Mouse (Mus musculus) liver, postnatal 0 days (tissue): Measurements from ENCODE around the gene Flcn. TPM values are rescaled to one million over a fixed set of nuclear protein-coding genes. Genes with fewer than 3 reads are reported as not detected.

Experiments
- ATAC-seq: fragments of 200-750 bp; cut with Nextera tagmentation; 2 replicates; pipeline ENCODE4 v1.8.0; 2017; ENCODE audit warnings: mild to moderate bottlenecking, moderate library complexity
- DNase-seq: peaks from one replicate; pipeline ENCODE4 v3.0.0-alpha.2; 2016
- H3K27ac ChIP-seq: fragments of 300-500 bp; sonication (generic); 2 replicates; pipeline ENCODE4 v1.5.1; 2014; ENCODE audit warnings: antibody characterized with exemption, moderate library complexity, mild to moderate bottlenecking, low read depth
- H3K27me3 ChIP-seq: fragments of 300-500 bp; sonication (generic); 2 replicates; pipeline ENCODE4 v1.6.1; 2014; ENCODE audit warnings: low read length, control low read depth, mixed read lengths; ENCODE audit not compliant: insufficient read depth
- H3K36me3 ChIP-seq: fragments of 300-500 bp; sonication (generic); replicated peaks from 2 replicates; pipeline ENCODE4 v1.6.1; 2014; ENCODE audit warnings: mild to moderate bottlenecking, control low read depth, low read length, moderate library complexity, mixed read lengths; ENCODE audit not compliant: insufficient read depth
- H3K4me1 ChIP-seq: fragments of 300-500 bp; sonication (generic); 2 replicates; pipeline ENCODE4 v1.6.1; 2014; ENCODE audit warnings: antibody characterized with exemption, mild to moderate bottlenecking, control low read depth; ENCODE audit not compliant: insufficient read depth
- H3K4me2 ChIP-seq: fragments of 300-500 bp; sonication (generic); 2 replicates; pipeline ENCODE4 v1.6.1; 2014; ENCODE audit warnings: low read depth, mild to moderate bottlenecking, low read length, moderate library complexity, mixed read lengths
- H3K4me3 ChIP-seq: fragments of 300-500 bp; sonication (generic); 2 replicates; pipeline ENCODE4 v1.5.1; 2014; ENCODE audit warnings: low read depth, low read length
- H3K9ac ChIP-seq: fragments of 300-500 bp; sonication (generic); replicated peaks from 2 replicates; pipeline ENCODE4 v1.6.1; 2014; ENCODE audit warnings: mild to moderate bottlenecking, moderate library complexity
- H3K9me3 ChIP-seq: fragments of 300-500 bp; sonication (generic); 2 replicates; pipeline ENCODE4 v1.6.1; 2016; ENCODE audit warnings: mild to moderate bottlenecking, control low read depth, low read length, mixed read lengths
- CTCF ChIP-seq: sonication (generic); IDR thresholded peaks from 2 replicates; pipeline ENCODE4 v1.5.1; 2016; ENCODE audit warnings: antibody characterized with exemption, low read depth
- EP300 ChIP-seq: IDR thresholded peaks from 2 replicates; pipeline ENCODE4 v1.6.1; 2016; ENCODE audit warnings: antibody characterized with exemption, low read depth, mild to moderate bottlenecking
- WGBS: fragments of 180-500 bp; shearing (Covaris S2); extraction: QIAGEN DNeasy Blood & Tissue Kit; methylation state at CpG from one replicate; pipeline ENCODE4 v1.1.7; 2014; ENCODE audit not compliant: insufficient replicate concordance; 5-methylcytosine and 5-hydroxymethylcytosine counted together
- polyA plus RNA-seq: library from polyadenylated mRNA; unstranded; fragments of >200 nt; fragmentation: Nextera tagmentation; extraction: Ambion mirVana; gene quantifications from 2 replicates; pipeline ENCODE4 v1.2.1, GENCODE M21; 2015

Gene Flcn
- polyA plus RNA-seq, 1 experiment from 2014 or later = 13.9 TPM

DNA sequence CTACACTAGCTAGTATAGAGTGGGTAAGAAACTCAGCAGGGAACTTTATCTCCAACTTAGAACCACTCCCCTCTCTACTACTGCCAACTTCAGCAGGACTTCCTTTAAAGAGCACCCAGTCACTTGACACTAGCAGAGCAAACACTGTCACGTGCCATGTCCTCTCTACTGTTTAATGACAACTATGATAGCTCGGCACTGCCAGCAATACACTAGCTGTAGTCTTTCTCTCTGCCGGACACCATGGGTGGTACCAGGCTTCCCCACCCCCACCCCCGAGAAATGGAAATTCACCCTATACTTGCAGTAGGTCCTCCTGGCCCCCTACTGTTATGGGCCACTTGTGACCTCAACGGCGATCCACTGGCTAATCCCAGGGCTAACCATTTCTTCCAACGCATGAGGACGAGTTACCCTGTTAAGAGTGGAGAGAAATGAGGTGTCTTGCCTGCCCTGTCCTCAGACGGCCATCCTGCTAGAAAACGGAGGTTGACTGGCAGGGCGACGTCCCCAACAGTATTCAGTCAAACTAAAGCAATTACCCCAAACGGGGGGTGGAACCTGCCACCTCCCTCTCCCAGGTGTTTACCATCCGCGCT lies 646 bp downstream of the Flcn start:
- Histone ChIP-seq H3K9ac (peak overlapping the region; percentile 86), H3K4me2 (peak overlapping the region; percentile 86), H3K9me3 (no peaks in the 10 kb centered on the region), H3K27me3 (no peaks in the 10 kb centered on the region), H3K4me1 (peaks cover 16% of the 10 kb centered on the region), H3K36me3 (peaks cover 34% of the 10 kb centered on the region), H3K4me3 (peak overlapping the region; percentile 69), H3K27ac (peak overlapping the region; percentile 89)
- WGBS = 0% methylated on average over 15 of the region's 15 CpGs
- DNase-seq (peak; percentile 46), ATAC-seq (peak; percentile 52)
- TF ChIP-seq EP300 (no peak), CTCF (no peak)

DNA sequence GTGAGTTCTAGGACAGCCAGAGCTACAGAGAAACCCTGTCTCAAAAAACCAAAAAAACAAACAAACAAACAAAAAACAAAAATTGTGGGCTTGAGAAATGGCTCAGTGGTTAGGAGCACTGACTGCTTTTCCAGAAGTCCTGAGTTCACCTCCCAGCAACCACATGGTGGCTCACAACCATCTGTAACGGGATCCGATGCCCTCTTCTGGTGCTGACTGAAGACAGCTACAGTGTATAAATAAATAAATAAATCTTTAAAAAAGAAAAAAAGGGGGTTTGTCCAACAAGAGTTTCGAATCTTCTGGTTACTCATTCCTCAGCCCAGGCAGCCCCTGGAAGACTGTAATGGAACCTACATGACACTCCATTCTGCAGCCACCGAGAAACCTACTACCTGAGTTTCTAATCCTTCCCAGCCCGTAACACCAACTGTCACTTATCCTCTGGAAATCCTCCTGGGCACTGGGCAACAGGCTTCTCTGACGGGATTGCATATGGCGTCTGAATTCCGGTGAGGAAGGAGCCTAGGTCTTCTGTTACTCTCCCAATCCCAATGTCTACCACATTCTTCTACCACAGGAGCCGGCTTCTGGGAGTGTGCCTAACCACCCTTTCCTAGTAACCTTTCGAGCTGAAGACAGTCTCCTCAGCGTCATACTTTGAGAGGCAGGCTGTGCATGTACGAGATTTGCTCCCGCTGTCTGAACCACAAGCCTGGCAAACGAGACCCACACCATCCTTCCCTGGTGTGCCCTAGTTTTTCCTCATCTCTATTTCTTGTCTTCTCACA lies 1.5 kb downstream of the Flcn start:
- peaks cover 41% of the 10 kb centered on the region for H3K36me3 ChIP-seq
- H3K9ac ChIP-seq = peak overlapping the region; percentile 86
- WGBS = 74% methylated on average over 14 of the region's 14 CpGs
- no peak for ATAC-seq
- H3K4me1 ChIP-seq = peaks cover 12% of the 10 kb centered on the region
- DNase-seq = no peak
- TF ChIP-seq CTCF (no peak), EP300 (no peak)
- no peaks in the 10 kb centered on the region for H3K9me3 ChIP-seq
- no peaks in the 10 kb centered on the region for H3K27me3 ChIP-seq
- H3K4me2 ChIP-seq = peak overlapping the region; percentile 86
- H3K4me3 ChIP-seq = peak overlapping the region; percentile 69
- peak overlapping the region; percentile 89 for H3K27ac ChIP-seq

DNA sequence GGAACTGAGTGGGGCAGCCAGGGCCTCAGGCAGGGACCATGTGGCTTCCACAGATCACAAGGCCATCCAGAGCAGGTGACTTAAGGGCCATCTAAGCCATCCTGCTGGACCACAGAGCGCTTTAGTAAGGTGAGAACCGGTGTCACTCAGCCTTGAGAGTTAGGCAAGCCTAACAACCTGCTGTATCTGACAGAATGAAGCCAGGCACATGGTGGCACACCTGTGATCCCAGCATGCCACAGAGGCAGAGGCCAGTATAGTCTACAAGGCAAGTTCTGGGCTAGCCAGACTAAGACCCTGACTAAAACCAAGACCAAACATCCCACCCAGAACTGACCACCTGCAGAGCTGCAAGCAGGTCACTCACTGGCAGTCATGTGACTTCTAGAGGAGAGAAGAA lies 4.2 kb downstream of the Flcn start:
- Histone ChIP-seq H3K27ac (no peak overlapping the region), H3K36me3 (peaks cover 65% of the 10 kb centered on the region), H3K4me2 (no peak overlapping the region), H3K27me3 (no peaks in the 10 kb centered on the region), H3K4me1 (peaks cover 7% of the 10 kb centered on the region), H3K9ac (no peak overlapping the region), H3K4me3 (no peak overlapping the region), H3K9me3 (no peaks in the 10 kb centered on the region)
- ATAC-seq = no peak
- no peak for TF ChIP-seq CTCF
- no peak for TF ChIP-seq EP300
- WGBS = 95% methylated on average over 2 of the region's 2 CpGs
- no peak for DNase-seq

GRCm38 (mm10) chr11:59805256-59805655 lies 4.6 kb downstream of the Flcn start:
- Histone ChIP-seq H3K9me3 (no peaks in the 10 kb centered on the region), H3K4me1 (peaks cover 6% of the 10 kb centered on the region), H3K27me3 (no peaks in the 10 kb centered on the region), H3K36me3 (peaks cover 69% of the 10 kb centered on the region), H3K4me2 (no peak overlapping the region), H3K4me3 (no peak overlapping the region), H3K27ac (no peak overlapping the region), H3K9ac (no peak overlapping the region)
- no peak for TF ChIP-seq CTCF
- TF ChIP-seq EP300 = no peak
- WGBS = 78% methylated on average over 1 of the region's 1 CpGs
- ATAC-seq = no peak
- no peak for DNase-seq

GRCm38 (mm10) chr11:59804409-59805110 lies 5.3 kb downstream of the Flcn start:
- WGBS = 89% methylated on average over 22 of the region's 22 CpGs
- Histone ChIP-seq H3K27ac (no peak overlapping the region), H3K36me3 (peaks cover 76% of the 10 kb centered on the region), H3K4me3 (no peak overlapping the region), H3K4me1 (peaks cover 6% of the 10 kb centered on the region), H3K9me3 (no peaks in the 10 kb centered on the region), H3K9ac (no peak overlapping the region), H3K4me2 (no peak overlapping the region), H3K27me3 (no peaks in the 10 kb centered on the region)
- TF ChIP-seq EP300 = no peak
- no peak for TF ChIP-seq CTCF
- no peak for ATAC-seq
- no peak for DNase-seq

DNA sequence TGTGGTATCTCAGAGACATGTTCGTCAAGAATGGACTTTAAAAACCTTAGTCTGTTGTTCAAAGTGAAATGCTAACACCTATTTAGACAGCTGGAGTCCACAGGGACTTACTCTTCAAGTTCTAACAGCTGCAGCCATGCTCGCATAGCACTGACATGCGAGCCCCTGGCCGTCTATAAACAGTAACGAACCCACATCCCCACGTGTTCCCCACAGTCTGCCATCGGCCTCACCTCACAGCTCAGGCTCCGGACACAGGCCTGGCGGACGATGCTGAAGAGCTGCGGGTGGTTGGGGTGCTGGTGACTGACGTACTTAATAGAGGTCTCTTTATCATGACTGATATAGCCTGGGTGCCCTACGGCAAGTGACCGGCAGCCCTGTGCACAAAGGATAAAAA lies 6.3 kb downstream of the Flcn start:
- H3K27ac ChIP-seq = no peak overlapping the region
- H3K4me3 ChIP-seq = no peak overlapping the region
- no peaks in the 10 kb centered on the region for H3K9me3 ChIP-seq
- ATAC-seq (no peak), DNase-seq (no peak)
- WGBS = 87% methylated on average over 14 of the region's 14 CpGs
- TF ChIP-seq EP300 (no peak), CTCF (no peak)
- no peak overlapping the region for H3K9ac ChIP-seq
- H3K4me1 ChIP-seq = peaks cover 2% of the 10 kb centered on the region
- H3K27me3 ChIP-seq = no peaks in the 10 kb centered on the region
- peaks cover 86% of the 10 kb centered on the region for H3K36me3 ChIP-seq
- H3K4me2 ChIP-seq = no peak overlapping the region
